Comparison of ENCODE assay signal across 8 mouse cellular contexts in the genomic region with DNA sequence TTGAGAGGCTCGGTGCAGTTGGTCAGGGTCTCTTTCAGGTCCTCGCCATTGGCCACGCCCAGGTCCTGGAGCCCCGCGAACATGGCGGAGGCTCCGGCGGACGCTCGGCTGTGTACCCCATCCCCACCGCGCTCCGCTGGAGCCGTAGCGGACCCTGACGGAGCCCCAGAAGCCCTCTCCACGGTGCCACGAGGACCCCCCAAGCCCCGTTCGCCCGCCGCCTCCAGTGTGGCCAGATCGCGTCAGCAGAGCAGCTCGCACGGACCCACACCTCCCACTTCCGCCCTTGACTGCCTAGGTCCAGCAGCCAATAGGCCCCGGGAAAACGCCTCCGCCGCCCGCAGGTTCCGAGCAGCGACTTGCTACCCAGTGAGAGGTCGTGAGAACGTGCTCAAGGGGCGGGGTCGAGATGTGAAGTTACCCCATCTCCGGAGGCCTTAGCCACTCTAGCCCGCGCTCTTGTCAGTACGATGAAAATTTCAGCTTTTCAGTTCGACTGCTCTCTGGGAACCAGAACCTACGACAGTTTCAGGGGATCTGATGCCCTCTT. TPM values are rescaled to one million over a fixed set of nuclear protein-coding genes. Genes with fewer than 3 reads are reported as not detected.
A peak's percentile ranks its signal among the peaks of the same experiment; 100 is the strongest.
DNase-seq lines count a peak whose midpoint lies in the region; ATAC-seq and TF ChIP-seq lines count a peak whose summit lies in the region.

TSS of gene Nelfb (minus strand) at position 369 of the 550 bp plus-strand sequence.

- peaks cover 31% of the 10 kb centered on the region for H3K36me3 ChIP-seq in hindbrain, embryonic 10.5 days
- no peaks in the 10 kb centered on the region for H3K36me3 ChIP-seq in lung, postnatal 0 days (ENCODE audit: insufficient read depth, low read length)

- peak within 1 kb of the TSS; percentile 99 for H3K27ac ChIP-seq in hindbrain, embryonic 10.5 days
- peak within 1 kb of the TSS; percentile 88 for H3K27ac ChIP-seq in lung, postnatal 0 days (ENCODE audit: low read length)

- peaks cover 27% of the 10 kb centered on the region for H3K4me1 ChIP-seq in hindbrain, embryonic 10.5 days (replicated peaks)
- peaks cover 6% of the 10 kb centered on the region; the same call in 1 of the 2 replicates for H3K4me1 ChIP-seq in lung, postnatal 0 days (ENCODE audit: insufficient read depth, low read depth, low read length)

- peak within 1 kb of the TSS; percentile 86 for H3K4me2 ChIP-seq in lung, postnatal 0 days (replicated peaks; ENCODE audit: low read depth, low read length)

- H3K27me3 ChIP-seq in hindbrain, embryonic 10.5 days (ENCODE audit: insufficient read depth, poor library complexity, severe bottlenecking): peaks cover 18% of the 10 kb centered on the region; the same call in 1 of the 2 replicates
- H3K27me3 ChIP-seq in lung, postnatal 0 days (replicated peaks; ENCODE audit: insufficient read depth, low read length): no peaks in the 10 kb centered on the region

- ATAC-seq in lung, postnatal 0 days: peak; percentile 97

- peak within 1 kb of the TSS; percentile 93 for H3K4me3 ChIP-seq in hindbrain, embryonic 10.5 days
- H3K4me3 ChIP-seq in lung, postnatal 0 days (ENCODE audit: low read depth, low read length): peak within 1 kb of the TSS; percentile 92

- DNase-seq in Muller cell, postnatal 12 days (ENCODE audit: inconsistent ontology term): peak; percentile 96
- peak; percentile 87 for DNase-seq in cerebellum, adult 9-11 months
- peak; percentile 73 to 80 for DNase-seq in frontal cortex, adult 2 months (ENCODE audit: extremely low spot score in 1 of 2, low spot score in 1 of 2)
- DNase-seq in hindbrain, embryonic 10.5 days (ENCODE audit: low spot score): peak; percentile 94
- DNase-seq in layer of hippocampus, adult 9-11 months: peak; percentile 86
- DNase-seq in lung, postnatal 0 days (ENCODE audit: low spot score): peak; percentile 96
- DNase-seq in ovary, postnatal 10 days (ENCODE audit: low spot score): peak; percentile 90
- DNase-seq in thymus, postnatal 0 days (ENCODE audit: low spot score): peak; percentile 88

- peak within 1 kb of the TSS; percentile 89 for H3K9ac ChIP-seq in lung, postnatal 0 days (replicated peaks; ENCODE audit: low read depth)

- TF ChIP-seq EP300 in lung, postnatal 0 days (IDR thresholded peaks at IDR 0.05): no peak

- no peak; the same call in 1 of the 2 replicates for TF ChIP-seq CTCF in lung, postnatal 0 days (IDR thresholded peaks at IDR 0.05)

- no peaks in the 10 kb centered on the region for H3K9me3 ChIP-seq in hindbrain, embryonic 10.5 days
- H3K9me3 ChIP-seq in lung, postnatal 0 days (ENCODE audit: low read length): no peaks in the 10 kb centered on the region

- WGBS in hindbrain, embryonic 10.5 days: under 1% methylated on average over 44 of the region's 44 CpGs
- WGBS in lung, postnatal 0 days: under 1% methylated on average over 43 of the region's 44 CpGs

RNA-seq across cellular contexts. Expression of gene Nelfb, which starts in this region (rescaled TPM):
- 60.2 and 65.6 TPM in 2 replicates for polyA plus RNA-seq in frontal cortex, adult 2 months (2012; rRNA removed)
- 123 and 132 TPM in 2 replicates for polyA plus RNA-seq in hindbrain, embryonic 10.5 days (2016; fragmentation: Nextera tagmentation; extraction: Ambion mirVana)
- 74.0 and 80.1 TPM in 2 replicates for polyA plus RNA-seq in lung, postnatal 0 days (2015; fragmentation: Nextera tagmentation; extraction: Ambion mirVana)
- 73.3 and 78.1 TPM in 2 replicates for polyA plus RNA-seq in thymus, postnatal 0 days (2015; fragmentation: Nextera tagmentation; extraction: Ambion mirVana)

Comparison
In these comparisons a context has a peak if more than half of its experiments do, and no peak if none do; other contexts are left out.
1. Peak in every context shown above with its lines: DNase-seq, ATAC-seq, H3K4me3 ChIP-seq and H3K27ac ChIP-seq.